Mouse (Mus musculus): ENCODE measurements around the gene Mid1. TPM values are rescaled to one million over a fixed set of nuclear protein-coding genes. Genes with fewer than 3 reads are reported as not detected.

Mid1 gene
- 6.0 and 6.7 TPM in 2 replicates for polyA plus RNA-seq (2015; fragmentation: Nextera tagmentation; extraction: Ambion mirVana)

GRCm38 (mm10) chrX:169685131-169685530 lies at the start of gene Mid1:
Gene Mid1, plus strand, starts transcription at chrX:169685199.
- H3K9ac ChIP-seq, result no peak within 1 kb of the TSS
- peak within 1 kb of the TSS; percentile 53 for H3K4me2 ChIP-seq
- no peaks in the 10 kb centered on the region for H3K4me1 ChIP-seq
- no peaks in the 10 kb centered on the region; the same call in 1 of the 2 replicates for H3K27me3 ChIP-seq
- H3K36me3 ChIP-seq, result no peaks in the 10 kb centered on the region
- H3K27ac ChIP-seq, result peak within 1 kb of the TSS; percentile 44
- peak within 1 kb of the TSS; percentile 35 for H3K4me3 ChIP-seq
- WGBS, result 17% methylated on average over 10 of the region's 10 CpGs
- ATAC-seq (ENCODE audit: borderline replicate concordance, extremely low read depth, low FRiP score, low TSS enrichment), result peak; percentile 52; the same call in 1 of the 2 replicates
- H3K9me3 ChIP-seq, result no peaks in the 10 kb centered on the region

DNA sequence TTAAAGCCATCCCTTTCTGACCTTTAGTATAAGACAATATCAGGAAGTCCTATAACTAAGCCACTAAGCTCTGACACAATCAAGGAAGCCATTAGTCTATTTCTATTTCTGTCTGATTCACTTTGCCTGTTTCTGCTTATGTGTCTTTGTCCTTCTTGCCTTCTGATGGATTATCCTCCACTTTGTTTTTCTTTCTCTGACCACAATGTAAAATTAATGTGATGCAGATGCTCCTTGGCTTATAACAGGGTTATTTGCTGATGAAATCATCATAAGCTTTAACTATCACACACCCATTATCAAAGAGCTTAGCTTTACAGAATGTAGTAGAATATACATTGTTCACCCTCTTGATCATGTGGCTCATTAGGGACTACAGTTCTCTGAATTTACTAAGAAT lies 11.9 kb upstream of the Mid1 start:
- H3K4me1 ChIP-seq, result 0 out of 2 replicates have a peak, but pooled peaks cover 3% of the 10 kb centered on the region
- H3K27me3 ChIP-seq, result peaks cover 3% of the 10 kb centered on the region; the same call in 1 of the 2 replicates
- H3K4me2 ChIP-seq, result no peak overlapping the region
- ATAC-seq (ENCODE audit: borderline replicate concordance, extremely low read depth, low FRiP score, low TSS enrichment), result no peak
- no peak overlapping the region for H3K9ac ChIP-seq
- no peak overlapping the region for H3K27ac ChIP-seq
- no peaks in the 10 kb centered on the region for H3K36me3 ChIP-seq
- H3K9me3 ChIP-seq, result no peaks in the 10 kb centered on the region
- H3K4me3 ChIP-seq, result no peak overlapping the region

DNA sequence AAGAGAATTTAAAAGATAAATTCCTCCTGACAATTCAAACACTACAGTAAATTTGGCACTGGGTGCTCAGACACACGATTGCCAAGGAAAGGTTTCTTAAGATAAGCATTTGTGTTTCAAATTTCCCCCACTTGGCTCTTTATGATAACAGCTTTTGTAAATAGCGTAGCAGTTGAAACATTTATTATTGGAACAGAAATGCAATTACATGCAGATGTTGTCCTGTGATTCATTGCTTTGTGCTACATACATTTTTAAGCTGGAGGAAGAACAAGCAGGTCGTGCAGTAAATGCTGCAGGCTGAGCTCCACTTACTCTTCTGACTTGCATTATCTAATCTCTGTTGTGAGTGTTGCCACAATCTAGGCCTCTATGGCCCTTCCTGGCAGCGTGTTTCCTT lies 8.7 kb upstream of the Mid1 start:
- 0 out of 2 replicates have a peak, but pooled peaks cover 3% of the 10 kb centered on the region for H3K4me1 ChIP-seq
- no peak overlapping the region for H3K4me3 ChIP-seq
- no peak overlapping the region for H3K9ac ChIP-seq
- ATAC-seq (ENCODE audit: borderline replicate concordance, extremely low read depth, low FRiP score, low TSS enrichment), result no peak
- H3K36me3 ChIP-seq, result no peaks in the 10 kb centered on the region
- H3K4me2 ChIP-seq, result no peak overlapping the region
- H3K9me3 ChIP-seq, result no peaks in the 10 kb centered on the region
- no peaks in the 10 kb centered on the region; the same call in 1 of the 2 replicates for H3K27me3 ChIP-seq
- no peak overlapping the region for H3K27ac ChIP-seq
- 37% methylated on average over 4 of the region's 4 CpGs for WGBS

DNA sequence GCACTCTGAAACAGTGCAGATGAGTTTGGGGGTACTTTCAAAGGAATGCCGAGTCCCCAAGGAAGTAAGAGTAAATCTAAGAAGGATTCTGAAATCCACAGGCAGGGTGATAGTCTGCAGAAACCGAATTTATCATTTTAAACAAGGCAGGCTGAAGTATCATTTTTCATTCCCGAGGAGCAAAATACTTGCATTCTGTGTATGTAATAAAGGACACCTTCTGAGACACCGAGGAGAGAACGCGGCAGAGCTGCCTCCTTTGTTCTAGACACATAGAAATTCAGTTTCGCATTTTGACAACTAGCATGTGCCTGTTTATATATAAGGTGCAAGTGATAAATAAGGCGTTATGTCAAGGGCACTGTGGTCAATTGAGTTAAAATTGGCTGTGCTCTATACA lies 732 bp downstream of the Mid1 start:
- no peaks in the 10 kb centered on the region; the same call in 1 of the 2 replicates for H3K27me3 ChIP-seq
- ATAC-seq (ENCODE audit: borderline replicate concordance, extremely low read depth, low FRiP score, low TSS enrichment), result no peak
- peak overlapping the region; percentile 53 for H3K4me2 ChIP-seq
- no peaks in the 10 kb centered on the region for H3K9me3 ChIP-seq
- H3K4me3 ChIP-seq, result peak overlapping the region; percentile 35
- 14% methylated on average over 8 of the region's 8 CpGs for WGBS
- no peak overlapping the region for H3K27ac ChIP-seq
- H3K36me3 ChIP-seq, result no peaks in the 10 kb centered on the region
- no peak overlapping the region for H3K9ac ChIP-seq
- no peaks in the 10 kb centered on the region for H3K4me1 ChIP-seq

DNA sequence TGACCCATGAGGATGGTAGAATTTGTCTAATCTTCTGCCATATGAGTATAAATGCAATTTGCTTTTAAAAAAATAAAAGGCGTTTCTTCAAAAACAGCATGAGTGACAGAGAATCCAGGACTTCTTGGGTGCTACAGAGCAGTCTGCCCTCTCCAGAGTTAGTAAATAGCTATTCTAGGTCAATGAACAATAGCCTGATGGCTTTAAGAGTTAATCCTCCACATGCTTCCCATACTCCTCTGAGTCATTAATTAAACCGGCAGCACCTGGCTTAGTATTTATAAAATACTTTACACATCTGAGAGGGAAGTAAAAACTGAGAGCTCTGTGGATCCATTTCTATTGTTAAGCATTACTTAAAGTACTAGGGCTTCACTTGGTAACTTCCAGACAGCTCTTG lies 6.2 kb downstream of the Mid1 start:
- no peak for ATAC-seq (ENCODE audit: borderline replicate concordance, extremely low read depth, low FRiP score, low TSS enrichment)
- peaks cover 5% of the 10 kb centered on the region for H3K27me3 ChIP-seq
- WGBS, result 64% methylated on average over 2 of the region's 2 CpGs

GRCm38 (mm10) chrX:169691675-169692074 lies 6.7 kb downstream of the Mid1 start:
- H3K4me2 ChIP-seq, result no peak overlapping the region
- H3K4me3 ChIP-seq, result no peak overlapping the region
- H3K36me3 ChIP-seq, result no peaks in the 10 kb centered on the region
- H3K27ac ChIP-seq, result no peak overlapping the region
- H3K4me1 ChIP-seq, result no peaks in the 10 kb centered on the region
- 46% methylated on average over 2 of the region's 2 CpGs for WGBS
- ATAC-seq (ENCODE audit: borderline replicate concordance, extremely low read depth, low FRiP score, low TSS enrichment), result no peak
- no peaks in the 10 kb centered on the region for H3K9me3 ChIP-seq
- peaks cover 5% of the 10 kb centered on the region for H3K27me3 ChIP-seq
- no peak overlapping the region for H3K9ac ChIP-seq

More for the DNA sequence above, 6.2 kb downstream of the Mid1 start:
- H3K4me2 ChIP-seq, result no peak overlapping the region
- no peaks in the 10 kb centered on the region for H3K4me1 ChIP-seq
- no peaks in the 10 kb centered on the region for H3K9me3 ChIP-seq
- H3K9ac ChIP-seq, result no peak overlapping the region
- no peak overlapping the region for H3K4me3 ChIP-seq
- no peaks in the 10 kb centered on the region for H3K36me3 ChIP-seq
- no peak overlapping the region for H3K27ac ChIP-seq

- H3K4me3 ChIP-seq, result no peak overlapping the region
- 60% methylated on average over 6 of the region's 6 CpGs for WGBS
- H3K4me1 ChIP-seq, result no peaks in the 10 kb centered on the region
- no peak overlapping the region for H3K9ac ChIP-seq
- H3K36me3 ChIP-seq, result no peaks in the 10 kb centered on the region
- no peak overlapping the region for H3K4me2 ChIP-seq
- ATAC-seq (ENCODE audit: borderline replicate concordance, extremely low read depth, low FRiP score, low TSS enrichment), result no peak
- no peaks in the 10 kb centered on the region for H3K9me3 ChIP-seq
- no peak overlapping the region for H3K27ac ChIP-seq
- H3K27me3 ChIP-seq, result peaks cover 5% of the 10 kb centered on the region
Observed at GRCm38 (mm10) chrX:169692225-169692909, 7.4 kb downstream of the Mid1 start.

- 79% methylated on average over 2 of the region's 2 CpGs for WGBS
- H3K27ac ChIP-seq, result no peak overlapping the region
- H3K4me2 ChIP-seq, result no peak overlapping the region
- no peaks in the 10 kb centered on the region for H3K9me3 ChIP-seq
- H3K4me3 ChIP-seq, result no peak overlapping the region
- ATAC-seq (ENCODE audit: borderline replicate concordance, extremely low read depth, low FRiP score, low TSS enrichment), result no peak
- no peak overlapping the region for H3K9ac ChIP-seq
- H3K36me3 ChIP-seq, result no peaks in the 10 kb centered on the region
- H3K4me1 ChIP-seq, result no peaks in the 10 kb centered on the region
- H3K27me3 ChIP-seq, result peaks cover 15% of the 10 kb centered on the region; the same call in 1 of the 2 replicates
Observed at GRCm38 (mm10) chrX:169704016-169704602, 19.1 kb downstream of the Mid1 start.

- Histone ChIP-seq H3K9me3 (no peaks in the 10 kb centered on the region), H3K4me3 (no peak overlapping the region), H3K9ac (no peak overlapping the region), H3K4me2 (no peak overlapping the region), H3K4me1 (no peaks in the 10 kb centered on the region), H3K36me3 (no peaks in the 10 kb centered on the region), H3K27me3 (no peaks in the 10 kb centered on the region), H3K27ac (no peak overlapping the region)
- ATAC-seq (ENCODE audit: borderline replicate concordance, extremely low read depth, low FRiP score, low TSS enrichment), result no peak
- 92% methylated on average over 1 of the region's 1 CpGs for WGBS
Observed at GRCm38 (mm10) chrX:169723511-169723910, 38.5 kb downstream of the Mid1 start.

- WGBS, result 55% methylated on average over 3 of the region's 3 CpGs
Observed at GRCm38 (mm10) chrX:169735387-169735969, 50.5 kb downstream of the Mid1 start.

DNA sequence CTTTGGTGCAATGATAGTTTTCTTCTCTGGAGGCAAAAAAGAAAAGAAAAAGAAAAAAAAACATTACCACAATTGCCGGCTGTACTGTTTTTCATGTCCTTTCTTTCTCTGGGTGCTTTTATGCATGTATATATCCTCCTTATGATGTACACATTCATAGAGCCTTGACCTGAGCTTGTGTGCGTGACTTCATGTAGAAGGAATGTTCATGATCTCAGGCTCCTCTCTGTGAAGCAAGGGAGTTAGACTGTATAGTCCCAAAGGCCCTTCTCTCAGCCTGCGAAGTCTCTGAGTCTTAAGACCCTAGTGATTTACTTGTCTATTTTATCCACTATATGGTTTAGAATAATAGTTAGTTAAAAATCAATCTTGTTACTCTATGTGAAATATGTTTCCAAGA lies 73.0 kb downstream of the Mid1 start:
- H3K9me3 ChIP-seq, result no peaks in the 10 kb centered on the region
- no peak overlapping the region for H3K4me2 ChIP-seq
- H3K4me1 ChIP-seq, result no peaks in the 10 kb centered on the region
- WGBS, result 60% methylated on average over 3 of the region's 3 CpGs
- no peak overlapping the region for H3K4me3 ChIP-seq
- no peaks in the 10 kb centered on the region for H3K36me3 ChIP-seq
- no peak overlapping the region for H3K9ac ChIP-seq
- no peak for ATAC-seq (ENCODE audit: borderline replicate concordance, extremely low read depth, low FRiP score, low TSS enrichment)
- no peak overlapping the region for H3K27ac ChIP-seq
- no peaks in the 10 kb centered on the region for H3K27me3 ChIP-seq

More at GRCm38 (mm10) chrX:169735387-169735969, 50.5 kb downstream of the Mid1 start:
- Histone ChIP-seq H3K9me3 (no peaks in the 10 kb centered on the region), H3K27me3 (no peaks in the 10 kb centered on the region; the same call in 1 of the 2 replicates), H3K4me1 (no peaks in the 10 kb centered on the region), H3K9ac (no peak overlapping the region), H3K4me2 (no peak overlapping the region), H3K4me3 (no peak overlapping the region), H3K36me3 (no peaks in the 10 kb centered on the region), H3K27ac (no peak overlapping the region)
- no peak for ATAC-seq (ENCODE audit: borderline replicate concordance, extremely low read depth, low FRiP score, low TSS enrichment)

DNA sequence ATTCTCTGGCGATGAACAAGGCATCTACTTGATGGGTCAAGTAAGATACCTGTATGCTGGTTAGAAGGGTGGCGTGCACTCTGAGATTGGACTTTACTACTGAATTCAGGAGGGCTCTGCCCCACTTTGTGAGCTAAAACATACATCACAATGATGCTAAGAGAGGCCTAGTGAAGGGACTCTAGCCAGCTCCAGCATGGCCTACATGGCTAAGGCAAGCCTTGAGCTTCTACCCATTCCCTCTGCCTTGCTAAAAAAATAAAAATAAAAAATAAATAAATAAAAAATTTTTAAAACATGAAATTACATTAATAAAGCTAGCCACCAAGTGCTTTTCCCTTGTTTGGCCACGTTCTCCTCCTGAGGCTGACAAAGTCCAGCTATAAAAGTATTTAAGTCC lies 94.5 kb downstream of the Mid1 start, which contains the start of gene 4933400A11Rik:
TSS of gene 4933400A11Rik (minus strand) at position 101 of the 400 bp plus-strand sequence.
- 89% methylated on average over 3 of the region's 3 CpGs for WGBS

More for the DNA sequence above, 94.5 kb downstream of the Mid1 start, which contains the start of gene 4933400A11Rik:
- no peak within 1 kb of the TSS for H3K27ac ChIP-seq
- H3K4me3 ChIP-seq, result no peak within 1 kb of the TSS
- H3K4me2 ChIP-seq, result no peak within 1 kb of the TSS
- H3K9ac ChIP-seq, result no peak within 1 kb of the TSS
- no peaks in the 10 kb centered on the region for H3K36me3 ChIP-seq
- no peak for ATAC-seq (ENCODE audit: borderline replicate concordance, extremely low read depth, low FRiP score, low TSS enrichment)
- H3K9me3 ChIP-seq, result no peaks in the 10 kb centered on the region
- no peaks in the 10 kb centered on the region; the same call in 1 of the 2 replicates for H3K27me3 ChIP-seq
- H3K4me1 ChIP-seq, result no peaks in the 10 kb centered on the region

All from lung, embryonic 15.5 days (tissue).